Mouse (Mus musculus) liver, postnatal 0 days (tissue): ENCODE results near the gene Arl4a.
A peak's percentile ranks its signal among the peaks of the same experiment; 100 is the strongest.

Source experiments
- CTCF ChIP-seq: sonication (generic); IDR thresholded peaks from 2 replicates; pipeline ENCODE4 v1.5.1; 2016; ENCODE audit warnings: antibody characterized with exemption, low read depth
- EP300 ChIP-seq: IDR thresholded peaks from 2 replicates; pipeline ENCODE4 v1.6.1; 2016; ENCODE audit warnings: antibody characterized with exemption, low read depth, mild to moderate bottlenecking

- peak; percentile 93 for TF ChIP-seq CTCF
- TF ChIP-seq EP300 = 0 out of 2 replicates have a peak, but pooled peaks have one; percentile 27
These were observed 505 bp downstream of the Arl4a start for GRCm38 (mm10) chr12:40037226-40037813.
